Mouse (Mus musculus) heart, postnatal 4 days (tissue): ENCODE measurements around the gene Trio. TPM values are rescaled to one million over a fixed set of nuclear protein-coding genes. Genes with fewer than 3 reads are reported as not detected.

Source experiments
- DNase-seq: peaks from one replicate; pipeline ENCODE4 v3.0.0; 2021
- total RNA-seq, 2 experiments: library from RNA; stranded (reverse); gene quantifications; 2 replicates each; pipeline ENCODE4 v1.2.3; 2021

Trio gene
- total RNA-seq, 2 experiments from 2014 or later: 91.2 to 98.7 TPM

DNA sequence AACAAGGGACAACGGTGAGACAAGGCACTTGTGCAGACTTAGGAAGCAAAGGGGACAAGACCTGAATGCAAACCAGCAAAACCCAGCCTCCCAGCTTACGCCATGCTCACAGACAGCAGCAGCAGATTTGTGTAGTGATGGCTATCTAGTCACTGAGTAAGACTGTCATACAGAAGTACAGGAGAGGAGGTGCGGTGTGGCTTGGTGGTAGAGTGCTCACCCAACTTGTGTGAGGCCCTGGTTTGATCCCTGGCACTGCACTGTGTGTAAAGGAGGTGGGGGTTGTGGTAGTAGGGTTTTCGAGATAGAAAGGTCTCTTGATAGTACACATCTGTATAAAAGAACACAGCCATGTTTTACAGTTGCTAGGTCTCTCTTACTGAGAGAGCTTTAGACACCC lies 198.8 kb downstream of the Trio start:
- DNase-seq: no peak

GRCm38 (mm10) chr15:27826048-27826637 lies 199.5 kb downstream of the Trio start:
- no peak for DNase-seq

- DNase-seq: no peak
These were observed 200.3 kb downstream of the Trio start for GRCm38 (mm10) chr15:27825390-27825789.

GRCm38 (mm10) chr15:27823581-27823980 lies 202.1 kb downstream of the Trio start:
- DNase-seq: peak; percentile 45

DNA sequence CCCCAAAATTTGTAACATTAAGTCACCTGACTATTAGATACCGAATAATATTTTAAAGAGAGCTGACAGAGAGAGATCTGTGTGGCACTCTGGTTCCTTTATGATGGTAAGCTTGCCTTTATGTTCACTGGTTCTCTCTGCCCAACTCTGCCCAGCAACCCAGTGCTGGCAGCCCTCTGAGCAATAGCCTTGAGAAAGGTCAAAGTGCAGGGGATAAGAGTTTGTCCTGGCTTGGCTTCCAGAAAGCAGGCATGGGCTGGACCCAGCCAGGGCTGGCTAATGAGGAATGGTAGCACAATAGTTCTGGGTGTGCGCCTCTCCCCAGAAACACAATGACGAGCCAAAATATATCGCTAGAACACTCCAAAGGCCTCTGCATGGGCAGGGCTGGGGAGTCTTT lies 203.2 kb downstream of the Trio start:
- DNase-seq: no peak

DNA sequence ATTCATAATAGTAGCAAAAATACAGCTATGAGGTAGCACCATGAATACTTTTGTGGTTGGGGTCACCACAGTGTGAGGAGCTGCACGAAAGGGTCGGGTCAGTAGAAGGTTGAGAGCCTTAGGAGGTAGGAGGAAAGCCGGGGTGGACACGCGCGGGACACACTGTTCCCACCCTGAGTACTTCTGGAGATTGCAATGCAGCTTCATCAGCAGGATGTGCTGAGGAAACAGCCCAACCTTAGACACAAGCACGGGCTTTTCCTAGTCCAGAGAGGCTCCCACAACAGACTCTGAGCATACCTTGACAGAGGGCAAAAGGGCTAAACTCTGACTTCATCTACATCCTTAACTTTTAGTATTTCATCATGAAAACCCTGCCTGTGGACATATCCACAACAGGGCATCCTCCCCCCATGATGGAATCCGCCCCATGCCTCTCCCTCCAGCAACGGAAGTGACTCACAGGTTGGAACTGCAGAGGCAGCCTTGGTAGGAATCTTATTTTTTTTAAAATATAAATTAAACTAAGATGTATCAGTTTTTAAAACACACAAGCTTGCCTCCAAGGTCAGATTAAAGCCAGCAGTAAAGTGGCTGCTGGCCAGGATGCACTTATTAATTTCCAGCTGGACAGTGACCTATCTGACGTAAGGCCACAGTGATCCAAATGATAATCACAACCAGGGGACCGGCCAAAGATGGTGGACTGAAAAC lies 203.8 kb downstream of the Trio start:
- peak; percentile 26 for DNase-seq

- DNase-seq: no peak
These were observed 208.6 kb downstream of the Trio start for GRCm38 (mm10) chr15:27817096-27817495.

DNA sequence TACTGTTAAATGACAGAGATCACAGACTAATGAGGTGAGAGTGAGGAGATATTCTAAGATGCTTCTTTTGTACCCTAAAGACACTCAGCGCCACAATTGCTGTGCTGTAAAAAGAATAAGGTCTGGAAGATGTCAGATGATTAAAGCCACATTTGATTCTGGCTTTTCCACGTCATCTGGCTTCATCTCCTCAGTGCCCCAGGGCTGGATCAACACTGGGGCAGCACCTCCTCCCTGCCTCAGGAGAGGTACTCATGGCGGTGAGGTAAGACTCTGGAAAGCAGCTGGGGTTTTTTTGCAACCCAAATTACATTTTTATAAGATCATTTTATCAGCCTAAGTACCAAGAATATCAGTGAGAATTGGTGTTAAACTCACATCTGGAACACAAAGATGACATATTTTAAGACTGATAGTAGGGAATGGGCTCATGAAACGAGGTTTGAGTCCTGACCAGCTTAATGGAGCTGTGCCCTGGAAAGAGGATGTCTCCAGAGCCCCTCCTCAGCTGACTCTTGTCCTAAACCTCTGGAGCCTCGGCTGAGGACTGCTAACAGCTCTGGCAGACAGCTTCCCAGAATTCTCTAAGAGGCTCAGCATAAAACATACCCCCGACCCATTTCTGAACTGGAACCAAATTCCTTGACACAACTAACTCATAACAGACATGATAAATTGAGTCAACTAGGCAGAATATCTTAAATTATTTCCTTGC lies 210.8 kb downstream of the Trio start:
- no peak for DNase-seq

- no peak for DNase-seq
These were observed 214.7 kb downstream of the Trio start for GRCm38 (mm10) chr15:27810793-27811488.

DNA sequence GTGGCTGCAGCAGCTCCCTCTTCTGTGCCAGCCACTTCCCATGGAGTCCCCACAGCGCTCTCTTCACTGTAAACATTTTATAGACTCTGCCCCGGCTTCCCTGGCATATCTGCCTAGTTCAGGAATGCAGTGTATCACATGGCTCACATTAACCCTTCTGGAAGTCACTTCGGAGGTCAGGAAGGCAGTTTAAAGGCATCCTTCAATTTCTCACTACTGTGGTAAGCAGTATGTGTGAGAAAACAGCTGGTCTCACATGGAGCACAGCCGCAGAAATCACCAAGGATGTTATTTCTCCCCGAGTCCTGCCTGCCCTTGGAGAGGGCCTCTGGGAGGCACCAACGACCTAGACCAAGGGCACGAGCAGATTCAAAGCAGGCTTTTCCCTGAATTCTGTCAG lies 215.4 kb downstream of the Trio start:
- DNase-seq: no peak

GRCm38 (mm10) chr15:27808596-27809276 lies 216.9 kb downstream of the Trio start:
- DNase-seq: peak; percentile 65

GRCm38 (mm10) chr15:27806219-27806618 lies 219.4 kb downstream of the Trio start:
- peak; percentile 25 for DNase-seq

- DNase-seq: no peak
These were observed 220.0 kb downstream of the Trio start for GRCm38 (mm10) chr15:27805654-27806053.

DNA sequence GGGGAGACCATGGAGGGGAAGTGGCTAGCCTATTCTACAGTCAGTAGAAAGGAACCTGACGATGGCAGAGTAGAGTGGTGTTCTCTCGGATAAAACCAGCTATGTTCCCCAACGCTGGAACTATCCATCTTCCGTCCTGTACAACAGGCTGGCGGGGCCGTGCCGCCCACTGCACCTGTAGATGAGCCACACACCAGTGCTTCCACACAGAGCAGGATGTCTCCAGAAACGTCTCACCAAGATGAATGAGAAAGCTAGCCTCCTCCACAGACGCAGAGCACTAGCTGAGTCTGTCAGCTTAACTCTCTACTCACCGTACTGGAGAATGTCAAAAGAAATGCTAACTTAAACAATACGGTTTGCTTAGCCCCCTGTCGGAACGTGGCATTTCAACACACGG lies 221.2 kb downstream of the Trio start:
- no peak for DNase-seq

DNA sequence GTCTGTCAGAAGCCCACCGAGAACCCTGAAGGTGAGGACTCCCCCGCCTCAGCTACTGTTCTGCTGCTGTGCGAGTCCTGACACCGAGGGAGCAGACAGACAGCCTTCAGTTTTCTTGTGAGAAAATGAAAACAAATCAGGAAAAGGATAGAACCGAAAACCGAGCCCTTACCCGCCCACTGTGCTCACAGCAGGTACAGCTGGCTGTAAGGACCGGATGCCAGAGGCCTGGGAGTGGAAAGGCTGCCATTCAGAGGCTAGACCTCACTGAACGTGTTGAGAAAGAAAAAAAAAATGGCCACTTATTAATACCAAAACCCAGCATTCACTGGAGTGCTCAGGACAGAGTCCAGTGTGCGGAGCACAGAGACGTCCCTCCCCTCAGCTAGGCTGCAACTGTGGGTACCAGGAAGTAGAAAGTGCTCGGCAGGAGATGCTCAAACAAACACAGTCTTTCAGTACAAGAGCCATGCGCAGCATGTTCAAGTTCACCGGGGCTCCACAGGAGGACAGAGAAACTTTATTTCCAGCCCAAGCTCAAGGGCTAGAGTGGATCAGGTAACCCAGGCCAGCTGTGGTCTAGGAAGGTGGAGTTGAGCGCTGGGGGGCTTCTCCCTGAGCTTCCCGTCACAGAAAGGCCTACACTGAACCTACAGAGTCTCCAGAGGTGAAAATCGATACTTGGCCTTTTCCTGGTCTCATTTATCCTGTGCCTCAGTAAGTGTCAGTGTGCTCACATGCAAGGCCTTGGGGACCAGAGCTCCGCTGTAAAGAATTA lies 221.9 kb downstream of the Trio start:
- no peak for DNase-seq

- DNase-seq: peak; percentile 43
These were observed 223.4 kb downstream of the Trio start for GRCm38 (mm10) chr15:27802243-27802642.

GRCm38 (mm10) chr15:27801177-27801576 lies 224.5 kb downstream of the Trio start:
- DNase-seq: no peak

DNA sequence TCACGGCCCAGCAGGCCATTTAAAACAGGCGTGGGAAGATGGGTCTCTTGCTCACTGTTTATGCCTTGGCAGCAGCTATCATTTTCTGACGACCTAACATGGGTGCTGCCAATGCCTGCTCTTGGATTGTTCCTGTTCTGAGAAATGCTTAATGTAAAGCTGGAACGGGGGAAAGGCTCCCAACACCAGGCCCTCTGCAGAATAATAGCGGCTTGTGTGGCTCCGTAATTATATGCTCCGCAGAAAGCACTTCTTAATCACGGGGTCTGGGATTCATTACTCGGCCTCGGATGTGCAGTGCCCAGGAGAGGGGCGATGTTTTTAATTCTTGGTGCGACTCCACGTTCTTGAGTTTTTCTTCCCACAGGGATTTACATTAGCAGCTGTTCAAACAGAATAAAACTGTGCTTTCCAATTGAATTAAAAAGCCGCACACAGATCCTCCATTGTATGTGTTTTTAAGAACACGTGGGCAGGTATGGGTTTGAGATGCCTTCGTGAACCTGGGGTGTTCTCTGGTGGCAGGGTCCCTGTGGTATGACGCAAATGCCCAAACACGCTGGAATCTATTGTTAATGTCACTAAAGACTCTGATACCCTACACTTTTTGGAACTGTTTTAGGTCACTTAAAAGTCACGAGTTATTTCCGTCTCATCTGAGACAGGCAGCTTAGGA lies 228.0 kb downstream of the Trio start:
- no peak for DNase-seq

DNA sequence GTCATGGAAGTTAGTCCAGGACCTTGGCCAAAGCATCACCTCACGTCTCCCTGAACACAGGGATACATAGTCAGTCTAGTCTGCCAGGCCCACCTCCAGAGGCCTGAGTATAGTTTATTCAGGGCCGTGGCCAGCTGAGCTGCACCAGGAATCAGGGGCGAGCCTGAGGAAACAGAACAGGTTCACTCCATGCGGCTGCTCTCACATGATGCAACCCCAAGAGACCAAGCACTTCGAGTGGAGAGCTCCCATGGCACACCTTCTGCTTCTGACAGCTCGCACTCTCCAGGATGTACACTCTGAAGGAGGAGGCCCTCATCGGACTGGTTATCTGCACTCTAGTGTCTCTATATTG lies 228.8 kb downstream of the Trio start:
- DNase-seq: peak; percentile 16

- no peak for DNase-seq
These were observed 229.4 kb downstream of the Trio start for GRCm38 (mm10) chr15:27795942-27796867.
